In the genomic region with DNA sequence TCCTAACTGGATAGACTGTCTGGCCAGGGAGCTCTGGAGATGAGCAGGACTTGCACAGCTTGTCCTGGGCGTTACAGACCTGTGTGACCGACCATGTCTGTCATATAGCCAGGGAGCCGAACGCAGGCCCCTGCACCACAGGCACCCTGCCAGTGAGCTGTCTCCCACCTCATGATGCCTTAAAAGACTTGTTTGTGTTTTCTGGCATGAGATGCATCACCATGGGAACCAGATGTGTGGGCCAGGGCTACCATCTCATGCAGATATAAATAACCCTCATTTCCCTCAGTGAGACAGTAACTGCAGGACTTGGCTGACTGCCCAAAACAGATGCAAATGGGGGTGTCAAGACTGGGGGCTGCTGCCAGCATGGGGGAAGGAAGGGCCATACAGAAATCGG, we compare ENCODE assay signal across 11 mouse cellular contexts. TPM values are rescaled to one million over a fixed set of nuclear protein-coding genes. Genes with fewer than 3 reads are reported as not detected.
A peak's percentile ranks its signal among the peaks of the same experiment; 100 is the strongest.
DNase-seq lines count a peak whose midpoint lies in the region; ATAC-seq and TF ChIP-seq lines count a peak whose summit lies in the region.
"Had no signal": no experiment of that assay in that cellular context is flagged by ENCODE, and none has a peak within 500 bp of the region (broad histone marks: within the 10 kb centered on the region; RNA-seq: fewer than 3 reads in every experiment).

No protein-coding gene starts in this region.

- TF ChIP-seq POLR2A in heart, adult 2 months (IDR thresholded peaks at IDR 0.05; ENCODE audit: insufficient read depth, low read depth, low read length): no peak
- TF ChIP-seq POLR2A in cerebellum, adult 2 months (IDR thresholded peaks at IDR 0.05; ENCODE audit: borderline replicate concordance, insufficient read depth, low read length): no peak

- intact Hi-C loops in heart, adult 2 months (cut with DNase I): no loop called here

- H3K27ac ChIP-seq in heart, embryonic 16.5 days (ENCODE audit: low read length): no peak overlapping the region
- H3K27ac ChIP-seq in heart, adult 2 months: no peak overlapping the region
- peak overlapping the region; percentile 47; the same call in 1 of the 2 replicates for H3K27ac ChIP-seq in hindbrain, embryonic 14.5 days
- 0 out of 2 replicates have a peak overlapping the region, but pooled peaks have one; percentile 6 for H3K27ac ChIP-seq in midbrain, postnatal 0 days (ENCODE audit: low read depth, low read length)
- H3K27ac ChIP-seq in cerebellum, adult 2 months (ENCODE audit: insufficient read depth, low read length): no peak overlapping the region
- H3K27ac ChIP-seq: limb, embryonic 12.5 days had no signal

- DNase-seq in heart, adult 2 months: no peak
- DNase-seq in MN1 (ENCODE audit: low spot score): peak; percentile 89
- peak; percentile 69 for DNase-seq in hindbrain, embryonic 14.5 days (ENCODE audit: low spot score)
- DNase-seq in midbrain, postnatal 0 days (ENCODE audit: low spot score): peak; percentile 86
- DNase-seq in cerebellum, adult 2 months: no peak

- H3K79me2 ChIP-seq in heart, adult 2 months (replicated peaks; ENCODE audit: control insufficient read depth, insufficient read depth, low read length): no peaks in the 10 kb centered on the region

- ATAC-seq in heart, embryonic 16.5 days (replicated peaks; ENCODE audit: extremely low read depth, insufficient read depth, low FRiP score): peak; percentile 68
- ATAC-seq in hindbrain, embryonic 14.5 days (ENCODE audit: low FRiP score): peak; percentile 78
- ATAC-seq in midbrain, postnatal 0 days (ENCODE audit: low FRiP score): peak; percentile 59
- ATAC-seq in inflammation-experienced regulatory T-cells, adult 6 months: no peak
- ATAC-seq in erythroblast, adult 5-6 weeks (replicated peaks; ENCODE audit: low FRiP score, poor library complexity, severe bottlenecking): no peak

- 39% methylated on average over 5 of the region's 5 CpGs for WGBS in heart, embryonic 16.5 days
- 45% methylated on average over 5 of the region's 5 CpGs for WGBS in heart, adult 2 months
- 44% methylated on average over 5 of the region's 5 CpGs for WGBS in hindbrain, embryonic 14.5 days
- 52% methylated on average over 5 of the region's 5 CpGs for WGBS in midbrain, postnatal 0 days
- WGBS in cerebellum, adult 2 months: 36% methylated on average over 5 of the region's 5 CpGs

- peaks cover 5% of the 10 kb centered on the region for H3K9me3 ChIP-seq in heart, embryonic 16.5 days (replicated peaks; ENCODE audit: control insufficient read depth, low read length)
- H3K9me3 ChIP-seq in hindbrain, embryonic 14.5 days (ENCODE audit: control insufficient read depth, low read length): no peaks in the 10 kb centered on the region
- no peaks in the 10 kb centered on the region for H3K9me3 ChIP-seq in midbrain, postnatal 0 days (ENCODE audit: low read length)
- H3K9me3 ChIP-seq: limb, embryonic 12.5 days had no signal

- H3K4me2 ChIP-seq in heart, embryonic 16.5 days (ENCODE audit: low read depth, low read length): no peak overlapping the region
- no peak overlapping the region for H3K4me2 ChIP-seq in hindbrain, embryonic 14.5 days (replicated peaks)
- no peak overlapping the region for H3K4me2 ChIP-seq in midbrain, postnatal 0 days (ENCODE audit: low read depth, low read length, poor library complexity, severe bottlenecking)
- H3K4me2 ChIP-seq: limb, embryonic 12.5 days had no signal

- peaks cover 36% of the 10 kb centered on the region for H3K36me3 ChIP-seq in heart, embryonic 16.5 days (ENCODE audit: control insufficient read depth, insufficient read depth)
- H3K36me3 ChIP-seq in heart, adult 2 months (ENCODE audit: control insufficient read depth, insufficient read depth, low read length): no peaks in the 10 kb centered on the region
- H3K36me3 ChIP-seq in hindbrain, embryonic 14.5 days (replicated peaks; ENCODE audit: control insufficient read depth, insufficient read depth): peaks cover 94% of the 10 kb centered on the region
- peaks cover 70% of the 10 kb centered on the region for H3K36me3 ChIP-seq in midbrain, postnatal 0 days (ENCODE audit: insufficient read depth, low read length)

- no peak for TF ChIP-seq CTCF in heart, adult 2 months (IDR thresholded peaks at IDR 0.05)
- TF ChIP-seq CTCF in midbrain, postnatal 0 days (IDR thresholded peaks at IDR 0.05): no peak
- TF ChIP-seq CTCF in cerebellum, adult 2 months (IDR thresholded peaks at IDR 0.05; ENCODE audit: borderline replicate concordance, insufficient read depth, low read depth, low read length): no peak

- H3K27me3 ChIP-seq in heart, embryonic 16.5 days (ENCODE audit: control insufficient read depth, insufficient read depth, low read length): no peaks in the 10 kb centered on the region
- H3K27me3 ChIP-seq in heart, adult 2 months (ENCODE audit: control insufficient read depth, insufficient read depth, low read length): no peaks in the 10 kb centered on the region
- H3K27me3 ChIP-seq in hindbrain, embryonic 14.5 days (ENCODE audit: control insufficient read depth, insufficient read depth, low read length): no peaks in the 10 kb centered on the region
- no peaks in the 10 kb centered on the region for H3K27me3 ChIP-seq in midbrain, postnatal 0 days (ENCODE audit: insufficient read depth, low read length)
- no peaks in the 10 kb centered on the region for H3K27me3 ChIP-seq in cerebellum, adult 2 months (ENCODE audit: control insufficient read depth, insufficient read depth, low read length)
- H3K27me3 ChIP-seq: limb, embryonic 12.5 days had no signal

- peaks cover 9% of the 10 kb centered on the region for H3K4me1 ChIP-seq in heart, embryonic 16.5 days (ENCODE audit: control insufficient read depth, insufficient read depth, low read length)
- peaks cover 2% of the 10 kb centered on the region; the same call in 1 of the 2 replicates for H3K4me1 ChIP-seq in heart, adult 2 months (ENCODE audit: control insufficient read depth, insufficient read depth, low read length)
- peaks cover 4% of the 10 kb centered on the region; the same call in 1 of the 2 replicates for H3K4me1 ChIP-seq in hindbrain, embryonic 14.5 days (replicated peaks; ENCODE audit: control insufficient read depth, insufficient read depth, low read length)
- H3K4me1 ChIP-seq in midbrain, postnatal 0 days (ENCODE audit: insufficient read depth, low read length): no peaks in the 10 kb centered on the region
- H3K4me1 ChIP-seq in cerebellum, adult 2 months (ENCODE audit: control insufficient read depth, insufficient read depth, low read length): peaks cover 2% of the 10 kb centered on the region; the same call in 1 of the 2 replicates
- H3K4me1 ChIP-seq: limb, embryonic 12.5 days had no signal

- no peak overlapping the region for H3K9ac ChIP-seq in heart, embryonic 16.5 days (ENCODE audit: low read length)
- no peak overlapping the region for H3K9ac ChIP-seq in heart, adult 2 months (ENCODE audit: low read depth, low read length)
- H3K9ac ChIP-seq in hindbrain, embryonic 14.5 days: no peak overlapping the region
- H3K9ac ChIP-seq in midbrain, postnatal 0 days (replicated peaks; ENCODE audit: low read length, poor library complexity, severe bottlenecking): no peak overlapping the region
- H3K9ac ChIP-seq: limb, embryonic 12.5 days had no signal

- H3K4me3 ChIP-seq in heart, embryonic 16.5 days (ENCODE audit: low read length): no peak overlapping the region
- H3K4me3 ChIP-seq in heart, adult 2 months: no peak overlapping the region
- no peak overlapping the region for H3K4me3 ChIP-seq in hindbrain, embryonic 14.5 days (replicated peaks; ENCODE audit: low read length)
- no peak overlapping the region for H3K4me3 ChIP-seq in midbrain, postnatal 0 days (ENCODE audit: low read depth, low read length)
- H3K4me3 ChIP-seq in cerebellum, adult 2 months (replicated peaks; ENCODE audit: insufficient read depth, low read depth, low read length): no peak overlapping the region
- H3K4me3 ChIP-seq: limb, embryonic 12.5 days had no signal

- TF ChIP-seq EP300 in heart, adult 2 months (IDR thresholded peaks at IDR 0.05; ENCODE audit: insufficient read depth, low read depth, low read length): no peak

RNA-seq across cellular contexts. Expression of gene Clip2, which starts 40.1 kb away (rescaled TPM):
- polyA plus RNA-seq in heart, embryonic 16.5 days (2015; fragmentation: Nextera tagmentation; extraction: Ambion mirVana): 1.4 TPM in 2 replicates
- 1 to 10 TPM; 7.0 to 8.0 TPM for total RNA-seq in heart, adult 2 months (2021)
- 6.2 and 9.8 TPM in 2 replicates for polyA plus RNA-seq in heart, adult 2 months (2012; rRNA removed)
- 16.3 and 16.8 TPM in 2 replicates for polyA plus RNA-seq in hindbrain, embryonic 14.5 days (2014; fragmentation: Nextera tagmentation; extraction: Ambion mirVana)
- 148 and 153 TPM in 2 replicates for total RNA-seq in midbrain, postnatal 0 days (2014; rRNA removed)
- polyA plus RNA-seq in midbrain, postnatal 0 days (2015; fragmentation: Nextera tagmentation; extraction: Ambion mirVana): 13.1 TPM in 2 replicates
- polyA plus RNA-seq in cerebellum, adult 2 months (2012; rRNA removed): 54.2 and 59.1 TPM in 2 replicates
- polyA plus RNA-seq in inflammation-experienced regulatory T-cells, adult 6 months (2017; shearing (Covaris generic)): under 1 TPM; 0.55 to 0.88 (median 0.74) TPM
- 0.21 and 0.96 TPM in 2 replicates for total RNA-seq in erythroblast, adult 5-6 weeks (2015; ENCODE audit: low replicate concordance)
- total RNA-seq in erythroblast, adult 5-6 weeks (2017; ENCODE audit: low replicate concordance): 2.1 and 4.0 TPM in 2 replicates

RNA-seq across cellular contexts. Expression of gene Syna, which starts 47.9 kb away (rescaled TPM):
- polyA plus RNA-seq in heart, embryonic 16.5 days (2015; fragmentation: Nextera tagmentation; extraction: Ambion mirVana): not detected in 2 replicates
- total RNA-seq in heart, adult 2 months (2021): not detected
- not detected in 2 replicates for polyA plus RNA-seq in heart, adult 2 months (2012; rRNA removed)
- 0.25 and 0.39 TPM in 2 replicates for polyA plus RNA-seq in hindbrain, embryonic 14.5 days (2014; fragmentation: Nextera tagmentation; extraction: Ambion mirVana)
- not detected in 2 replicates for total RNA-seq in midbrain, postnatal 0 days (2014; rRNA removed)
- polyA plus RNA-seq in midbrain, postnatal 0 days (2015; fragmentation: Nextera tagmentation; extraction: Ambion mirVana): 0.93 and 1.1 TPM in 2 replicates
- 0.05 TPM in 1 of 2 replicates, not detected in the other for polyA plus RNA-seq in cerebellum, adult 2 months (2012; rRNA removed)
- polyA plus RNA-seq in inflammation-experienced regulatory T-cells, adult 6 months (2017; shearing (Covaris generic)): 1 to 10 TPM in 1 of 3 experiments, under 1 TPM in 1, not detected in 1; 0.28 to 1.1 TPM
- 0.84 TPM in 1 of 2 replicates, not detected in the other for total RNA-seq in erythroblast, adult 5-6 weeks (2015; ENCODE audit: low replicate concordance)
- total RNA-seq in erythroblast, adult 5-6 weeks (2017; ENCODE audit: low replicate concordance): not detected in 2 replicates
- polyA plus RNA-seq: embryonic facial prominence, embryonic 11.5 days; heart, embryonic 14.5 days; limb, embryonic 12.5 days had no signal

RNA-seq across cellular contexts. Expression of gene Gtf2ird1, which starts 55.6 kb away (rescaled TPM):
- polyA plus RNA-seq in heart, embryonic 16.5 days (2015; fragmentation: Nextera tagmentation; extraction: Ambion mirVana): 48.2 and 50.7 TPM in 2 replicates
- 10 to 100 TPM; 23.8 to 26.4 TPM for total RNA-seq in heart, adult 2 months (2021)
- 13.4 and 18.0 TPM in 2 replicates for polyA plus RNA-seq in heart, adult 2 months (2012; rRNA removed)
- 57.1 and 57.3 TPM in 2 replicates for polyA plus RNA-seq in hindbrain, embryonic 14.5 days (2014; fragmentation: Nextera tagmentation; extraction: Ambion mirVana)
- 53.4 and 69.5 TPM in 2 replicates for total RNA-seq in midbrain, postnatal 0 days (2014; rRNA removed)
- 50.9 and 54.3 TPM in 2 replicates for polyA plus RNA-seq in midbrain, postnatal 0 days (2015; fragmentation: Nextera tagmentation; extraction: Ambion mirVana)
- 47.0 and 47.6 TPM in 2 replicates for polyA plus RNA-seq in cerebellum, adult 2 months (2012; rRNA removed)
- 10 to 100 TPM in 1 of 3 experiments, 1 to 10 TPM in 2; 3.5 to 12.4 (median 5.7) TPM for polyA plus RNA-seq in inflammation-experienced regulatory T-cells, adult 6 months (2017; shearing (Covaris generic))
- total RNA-seq in erythroblast, adult 5-6 weeks (2015; ENCODE audit: low replicate concordance): 3.3 and 29.0 TPM in 2 replicates
- 2.2 TPM in 2 replicates for total RNA-seq in erythroblast, adult 5-6 weeks (2017; ENCODE audit: low replicate concordance)

Comparison
In these comparisons a context has a peak if more than half of its experiments do, and no peak if none do; other contexts are left out.
1. ATAC-seq: peak in heart, embryonic 16.5 days (single experiment), hindbrain, embryonic 14.5 days (single experiment) and midbrain, postnatal 0 days (single experiment); none in inflammation-experienced regulatory T-cells, adult 6 months (single experiment) and erythroblast, adult 5-6 weeks (single experiment).
2. H3K27ac ChIP-seq: peak in hindbrain, embryonic 14.5 days (single experiment) and midbrain, postnatal 0 days (single experiment); none in heart, embryonic 16.5 days (single experiment), heart, adult 2 months (single experiment) and cerebellum, adult 2 months (single experiment).
3. DNase-seq: peak in MN1 (single experiment), hindbrain, embryonic 14.5 days (single experiment) and midbrain, postnatal 0 days (single experiment); none in heart, adult 2 months (0 of 2) and cerebellum, adult 2 months (0 of 2).